Mouse (Mus musculus): ENCODE results near the gene Cd3d. TPM values are rescaled to one million over a fixed set of nuclear protein-coding genes. Genes with fewer than 3 reads are reported as not detected.

Cd3d gene
- total RNA-seq, 2 experiments from 2014 or later = 0.21 TPM; not detected in 1

DNA sequence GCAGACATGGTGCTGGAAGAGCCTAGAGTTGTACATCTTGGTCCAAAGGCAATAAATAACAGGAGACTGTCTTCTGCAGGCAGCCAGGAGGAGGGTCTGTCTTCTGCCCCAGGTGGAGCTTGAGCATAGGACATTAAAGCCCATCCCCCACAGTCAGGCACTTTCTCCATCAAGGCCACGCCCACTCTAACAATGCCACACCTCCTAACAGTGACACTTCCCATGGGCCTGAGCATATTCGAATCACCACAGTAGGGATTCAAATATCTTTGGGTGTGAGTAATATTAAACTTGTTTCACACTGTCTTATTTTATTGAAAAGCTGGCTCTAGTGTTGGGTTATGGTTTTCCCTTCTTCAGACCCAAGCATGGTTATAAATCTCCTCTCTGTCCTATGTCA is 10.2 kb downstream of the Cd3d start:
- no peak for ATAC-seq (replicated peaks; ENCODE audit: poor library complexity, severe bottlenecking)

DNA sequence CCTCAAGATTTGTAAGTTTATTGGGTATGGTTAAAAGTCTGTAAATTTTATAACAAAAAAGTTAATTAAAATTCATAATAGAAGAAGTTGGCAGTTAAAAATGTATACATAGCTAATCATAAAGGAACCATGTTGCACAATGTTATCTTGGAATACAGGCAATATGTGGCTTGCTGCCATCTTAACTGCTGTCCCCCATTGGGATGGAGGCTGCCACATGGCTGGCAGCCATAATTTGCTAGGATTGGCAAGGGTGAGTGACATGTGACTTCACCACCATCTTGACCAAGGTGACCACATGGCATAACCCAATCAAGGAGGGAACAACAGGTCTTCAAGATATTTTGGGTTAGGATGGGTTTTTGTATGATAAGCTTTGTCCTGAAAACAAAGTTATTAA is 10.7 kb downstream of the Cd3d start:
- ATAC-seq (replicated peaks; ENCODE audit: poor library complexity, severe bottlenecking) = no peak

DNA sequence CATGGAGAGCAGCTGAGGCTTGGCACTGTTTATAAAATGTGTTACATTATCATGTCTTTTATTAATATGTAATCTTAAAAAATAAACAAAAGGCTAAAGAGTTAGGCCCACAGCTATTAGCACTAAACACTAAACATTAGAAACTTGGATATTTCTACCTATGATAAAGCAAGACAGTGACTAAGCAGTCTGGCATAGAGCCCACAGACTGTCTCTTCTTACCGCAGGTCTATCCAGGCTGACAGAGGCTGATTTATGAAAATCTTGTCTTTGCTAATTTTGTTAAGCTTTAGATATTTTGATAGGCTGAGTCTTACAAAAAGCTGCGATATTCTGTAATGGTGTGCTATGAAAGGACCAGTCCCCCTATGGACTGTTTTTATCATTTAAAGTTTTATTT is 11.7 kb downstream of the Cd3d start:
- ATAC-seq (replicated peaks; ENCODE audit: poor library complexity, severe bottlenecking) = no peak

DNA sequence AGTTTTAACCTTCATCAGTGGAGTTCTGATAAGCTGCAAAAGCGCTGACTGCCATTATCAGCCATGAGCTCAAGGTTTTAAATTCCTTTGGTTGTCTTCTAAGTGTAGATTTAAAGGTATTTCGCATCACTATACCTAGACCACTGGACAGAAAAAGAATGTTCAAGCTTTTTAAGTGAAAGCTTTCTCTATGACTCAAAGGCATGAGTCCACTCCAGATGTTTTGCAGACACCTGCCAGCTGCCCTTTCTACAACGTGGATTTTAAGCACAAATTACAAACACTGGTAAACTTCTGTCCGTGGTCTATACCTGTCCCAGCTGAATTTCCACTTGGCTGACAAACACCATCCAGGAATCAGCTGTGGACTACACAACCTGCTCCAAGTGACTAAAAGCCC is 13.4 kb downstream of the Cd3d start:
- ATAC-seq (replicated peaks; ENCODE audit: poor library complexity, severe bottlenecking) = no peak

DNA sequence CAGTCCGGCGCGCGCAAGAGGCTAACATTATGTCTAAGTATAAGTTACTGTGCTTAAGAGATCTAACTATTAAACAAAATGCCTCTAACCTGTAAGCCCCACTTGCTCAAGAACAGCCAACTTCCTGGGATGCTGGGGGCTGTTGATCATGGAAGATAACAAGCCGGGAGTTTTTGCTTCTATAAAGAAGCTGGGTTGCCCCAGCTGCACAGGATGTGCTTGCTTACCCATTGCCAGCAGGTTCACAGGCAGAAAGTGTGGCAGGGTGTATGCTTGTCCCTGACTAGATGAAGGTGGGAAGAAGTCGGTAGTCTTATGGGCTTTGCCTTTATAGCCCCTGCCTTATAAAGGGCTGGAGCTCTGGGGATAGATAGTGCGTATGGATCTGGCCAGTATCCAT is 15.0 kb downstream of the Cd3d start:
- no peak for ATAC-seq (replicated peaks; ENCODE audit: poor library complexity, severe bottlenecking)

DNA sequence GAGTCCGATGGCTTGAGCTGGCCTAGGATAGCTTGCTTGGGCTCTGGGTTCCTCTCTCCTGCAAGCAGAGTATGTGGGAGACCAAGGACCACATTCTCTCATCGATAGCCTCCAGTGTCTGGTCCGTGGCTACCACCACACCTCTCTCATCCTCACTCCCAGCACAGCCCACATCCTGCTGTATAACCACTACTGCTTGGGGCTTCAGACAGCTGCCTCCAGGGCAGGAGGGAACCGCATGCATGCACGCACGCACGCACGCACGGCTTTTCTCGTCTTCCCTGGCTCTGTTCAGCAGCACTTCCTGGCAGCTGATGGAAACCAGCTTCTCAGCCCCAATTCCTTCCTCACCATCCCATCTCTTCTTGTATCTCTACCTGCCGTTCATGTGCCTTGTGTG is 16.6 kb downstream of the Cd3d start:
- ATAC-seq (replicated peaks; ENCODE audit: poor library complexity, severe bottlenecking) = peak; percentile 17; the same call in 1 of the 2 replicates

DNA sequence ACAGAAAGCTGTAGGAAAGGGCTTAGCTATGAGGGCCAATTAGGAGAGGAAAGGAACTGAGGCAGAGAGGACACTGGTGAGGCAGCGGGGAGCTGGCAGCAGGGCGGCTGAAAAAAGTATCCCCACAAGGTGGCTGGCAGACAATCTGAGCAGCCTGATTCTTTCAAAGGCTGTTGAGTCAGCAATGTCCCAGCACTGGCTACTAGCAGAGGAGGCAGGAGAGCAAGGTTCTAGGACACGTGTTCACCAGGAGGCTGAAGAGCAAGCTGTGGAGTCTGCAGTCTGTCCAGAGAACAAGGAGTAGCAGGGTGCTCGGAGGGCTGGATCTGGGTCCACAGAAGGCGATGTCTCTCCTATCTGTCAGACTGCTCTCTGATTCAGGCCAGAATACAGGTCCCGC is 17.6 kb downstream of the Cd3d start:
- ATAC-seq (replicated peaks; ENCODE audit: poor library complexity, severe bottlenecking) = no peak

DNA sequence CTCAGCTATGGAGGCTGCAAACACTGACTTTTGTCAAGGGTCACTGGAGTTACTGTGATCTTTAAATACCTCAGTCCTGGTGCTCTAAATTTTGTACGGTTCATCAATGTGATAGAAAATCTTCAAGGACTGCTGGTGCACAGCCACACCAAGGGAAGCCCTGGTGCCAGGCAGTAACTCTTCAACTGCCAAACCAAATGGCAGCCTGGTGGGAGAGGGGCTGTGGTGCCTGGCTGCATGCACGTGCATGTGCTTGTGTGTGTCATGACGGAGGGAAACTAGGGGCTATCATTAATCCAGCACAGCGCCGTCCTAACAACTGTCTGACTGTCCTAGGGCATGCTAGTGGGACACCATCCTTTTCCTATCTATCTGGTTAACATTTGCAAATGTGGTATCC is 18.2 kb downstream of the Cd3d start:
- ATAC-seq (replicated peaks; ENCODE audit: poor library complexity, severe bottlenecking) = no peak

DNA sequence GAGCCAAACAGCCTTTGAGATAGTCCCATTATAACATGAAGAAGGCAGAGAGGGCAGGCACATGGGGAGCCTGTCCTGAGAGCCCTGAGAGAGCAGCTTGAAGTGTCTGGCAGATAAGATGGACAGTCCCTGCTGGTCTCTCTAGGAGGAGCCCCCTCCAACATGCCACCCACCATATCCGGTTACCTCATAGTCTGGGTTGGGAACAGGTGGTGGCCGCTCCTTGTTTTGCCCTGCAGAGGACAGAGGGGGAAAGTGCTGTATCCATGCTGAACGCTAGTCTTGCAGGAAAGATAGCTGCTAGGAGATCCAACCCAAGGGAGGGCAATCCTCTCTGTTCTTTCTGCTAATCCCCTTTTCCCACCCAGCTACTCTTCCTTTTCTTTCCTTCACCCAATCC is 18.7 kb downstream of the Cd3d start:
- no peak for ATAC-seq (replicated peaks; ENCODE audit: poor library complexity, severe bottlenecking)

DNA sequence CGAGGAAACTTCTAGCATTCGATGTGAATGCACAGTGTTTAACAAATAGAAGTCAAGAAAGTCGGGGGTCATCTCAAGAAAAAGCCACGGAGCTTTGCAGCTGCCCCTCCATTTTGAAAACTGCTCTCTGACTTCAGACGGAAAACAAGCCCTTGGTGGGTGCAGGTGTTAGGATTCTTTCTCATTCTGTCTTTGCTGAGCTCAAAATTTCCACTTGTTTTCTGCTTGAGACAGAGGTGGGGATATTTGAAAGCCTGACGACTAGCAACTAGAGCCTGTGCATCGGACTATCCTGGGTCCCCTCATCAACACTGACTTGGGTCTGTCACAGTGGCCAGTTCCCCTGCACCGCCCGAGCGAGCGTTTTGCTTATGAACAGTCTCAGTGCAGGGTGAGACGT is 25.8 kb downstream of the Cd3d start:
- no peak for ATAC-seq (replicated peaks; ENCODE audit: poor library complexity, severe bottlenecking)

DNA sequence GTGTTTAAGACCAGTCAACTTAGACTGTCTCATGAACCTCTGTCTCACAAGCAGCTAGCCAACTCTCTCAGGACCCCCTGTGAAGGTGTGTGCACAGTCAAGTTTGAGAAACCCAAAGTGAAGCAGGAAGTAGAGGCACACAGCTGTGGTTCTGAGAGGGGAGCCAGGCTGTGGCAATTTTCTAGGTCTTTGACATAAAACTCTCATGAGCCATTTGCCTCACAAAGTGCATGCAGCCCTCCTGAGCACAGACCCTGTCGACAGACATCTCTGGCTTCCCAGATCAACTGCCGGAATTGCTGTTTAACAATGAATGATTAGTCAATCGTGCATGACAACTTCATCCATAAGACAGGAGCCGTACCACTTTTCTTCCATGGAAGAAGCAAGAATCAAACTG is 26.8 kb downstream of the Cd3d start:
- no peak for ATAC-seq (replicated peaks; ENCODE audit: poor library complexity, severe bottlenecking)

DNA sequence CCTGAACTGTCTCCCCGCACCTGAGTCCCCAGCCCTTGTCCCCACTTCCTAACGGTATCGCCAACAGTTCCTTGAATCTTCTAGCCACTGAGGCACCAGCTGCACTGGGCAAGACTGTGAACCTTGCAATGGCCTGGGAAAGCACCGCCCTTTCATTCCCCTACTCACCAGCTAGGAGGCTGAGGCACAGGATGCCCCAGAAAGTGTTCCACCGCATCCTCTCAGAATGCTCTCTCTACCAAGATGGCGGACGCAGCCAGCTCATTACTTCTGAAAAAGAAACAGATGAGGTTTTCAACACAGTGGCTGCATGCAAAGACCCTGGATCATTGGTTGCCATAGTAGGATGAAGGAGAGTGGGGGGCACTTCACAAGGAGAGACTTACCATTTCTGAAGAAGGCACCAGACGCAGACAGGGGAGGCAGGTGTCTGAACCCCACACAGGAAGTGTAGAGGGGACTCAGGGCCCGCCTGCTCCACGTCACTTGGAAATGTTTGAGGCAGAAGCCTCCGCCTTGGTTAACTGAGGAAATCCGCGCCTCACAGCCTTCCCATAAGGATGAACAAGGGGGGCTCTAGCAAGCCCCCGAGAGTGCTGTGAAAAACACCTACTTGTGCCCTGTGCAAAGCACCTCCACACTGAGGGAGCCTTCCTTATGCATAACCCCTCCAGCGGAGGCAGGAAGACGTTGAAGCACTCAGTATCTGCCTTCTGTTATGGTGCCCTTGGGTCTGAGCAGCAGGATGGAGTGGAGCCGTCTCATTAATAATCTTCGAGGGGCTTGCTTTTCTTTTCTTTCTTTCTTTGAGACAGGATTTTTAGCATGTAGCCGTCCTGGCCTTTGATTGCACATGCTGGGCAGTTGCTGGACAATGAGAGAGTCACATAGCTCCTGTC is 27.8 kb downstream of the Cd3d start, which contains the start of gene Cd3e:
TSS of gene Cd3e (minus strand) at position 448 of the 899 bp plus-strand sequence.
- no peak for ATAC-seq (replicated peaks; ENCODE audit: poor library complexity, severe bottlenecking)

DNA sequence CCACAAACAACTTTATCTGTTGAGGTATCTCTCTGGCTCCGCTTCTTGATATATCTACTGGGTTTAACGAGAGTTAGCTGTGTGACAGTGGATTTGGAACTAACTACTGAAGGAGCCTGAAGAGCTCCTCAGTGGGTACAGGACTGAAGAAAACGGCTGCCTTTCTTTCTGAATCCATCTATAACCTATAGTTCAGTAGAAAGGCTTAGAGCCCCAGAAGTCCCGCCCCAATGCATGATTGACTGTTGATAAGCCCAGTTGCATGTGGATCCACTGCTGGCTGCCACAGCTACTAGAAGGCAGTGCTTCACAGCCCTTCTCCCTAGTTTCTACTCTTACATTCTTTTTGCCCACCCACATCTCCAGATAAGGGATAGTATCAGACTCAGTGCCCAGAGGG is 28.9 kb downstream of the Cd3d start:
- no peak for ATAC-seq (replicated peaks; ENCODE audit: poor library complexity, severe bottlenecking)

DNA sequence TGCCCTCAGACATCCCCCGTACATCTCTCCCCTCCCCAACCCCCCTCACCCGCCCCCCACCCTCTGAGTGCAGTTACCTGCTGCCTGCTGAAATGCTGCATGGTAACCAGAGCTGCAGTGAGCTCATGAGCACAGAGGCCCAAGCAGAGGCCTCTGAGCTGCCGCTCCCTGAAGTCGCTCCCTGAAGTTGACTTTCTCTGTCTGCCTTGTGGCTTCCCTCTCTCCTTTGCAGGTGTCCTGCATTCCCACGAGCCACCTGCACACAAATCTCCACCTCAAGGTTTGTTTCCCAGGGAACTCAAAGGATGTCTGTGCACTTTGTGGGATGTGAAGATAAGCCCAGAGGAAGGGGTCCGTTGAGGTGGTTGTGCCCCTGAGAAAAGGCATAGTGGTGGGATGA is 29.7 kb downstream of the Cd3d start:
- ATAC-seq (replicated peaks; ENCODE audit: poor library complexity, severe bottlenecking) = no peak

DNA sequence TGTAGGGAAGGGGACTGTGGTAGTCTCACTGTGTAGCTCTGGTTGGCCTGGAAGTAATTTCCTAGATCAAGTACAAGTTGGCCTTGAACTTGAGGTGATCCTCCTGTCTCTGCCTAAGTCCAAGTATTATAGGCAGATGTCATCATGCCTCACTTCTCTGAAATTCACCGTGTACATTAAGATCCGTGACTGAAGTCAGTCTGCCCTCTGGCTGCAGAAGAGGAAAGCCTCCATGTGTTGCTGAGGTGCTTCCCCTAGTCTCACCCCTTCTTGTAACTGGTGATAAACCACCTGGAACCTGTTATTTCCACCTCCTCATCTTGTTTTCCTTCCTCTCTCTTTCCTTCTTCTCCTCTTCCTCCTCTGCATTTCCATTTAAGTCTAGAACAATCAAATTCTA is 33.3 kb downstream of the Cd3d start:
- no peak for ATAC-seq (replicated peaks; ENCODE audit: poor library complexity, severe bottlenecking)

DNA sequence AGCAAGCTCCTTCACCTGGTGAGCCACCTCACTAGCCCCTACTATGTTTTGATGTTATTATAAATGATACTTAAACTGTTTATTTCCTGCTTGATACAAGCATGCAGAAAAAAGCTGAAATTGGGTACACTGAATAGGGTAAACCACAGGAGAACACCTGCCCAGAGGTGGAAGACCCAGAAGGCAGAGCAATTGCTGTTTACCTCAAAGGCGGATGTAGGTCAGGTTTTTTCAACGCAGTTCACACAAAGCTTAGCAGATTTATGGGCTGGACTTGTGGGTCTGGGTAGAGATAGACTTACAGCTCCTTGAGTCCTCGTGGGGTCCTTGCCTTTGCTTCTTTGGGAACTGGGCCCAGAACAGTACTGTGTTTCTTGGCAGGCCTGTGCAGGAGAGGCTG is 34.3 kb downstream of the Cd3d start:
- no peak for ATAC-seq (replicated peaks; ENCODE audit: poor library complexity, severe bottlenecking)

DNA sequence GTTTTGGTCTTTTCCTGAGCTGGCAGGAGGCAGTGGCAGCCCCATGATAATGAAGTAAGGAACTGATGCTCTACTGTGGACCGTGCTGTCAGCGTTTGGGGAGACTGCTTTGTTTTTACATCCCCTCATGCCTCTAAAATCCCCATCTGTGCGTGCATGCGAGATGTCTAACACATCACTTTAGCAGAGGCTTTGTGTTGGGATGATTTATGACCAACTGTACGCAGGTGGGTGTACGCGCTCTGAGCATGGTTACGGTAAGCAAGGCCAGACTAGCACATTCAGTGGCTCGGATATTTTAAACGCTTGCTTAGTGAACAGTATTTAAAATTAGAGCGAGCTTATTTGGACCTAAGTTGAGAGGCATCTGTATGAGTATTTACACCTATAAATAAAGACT is 36.4 kb downstream of the Cd3d start:
- no peak for ATAC-seq (replicated peaks; ENCODE audit: poor library complexity, severe bottlenecking)

DNA sequence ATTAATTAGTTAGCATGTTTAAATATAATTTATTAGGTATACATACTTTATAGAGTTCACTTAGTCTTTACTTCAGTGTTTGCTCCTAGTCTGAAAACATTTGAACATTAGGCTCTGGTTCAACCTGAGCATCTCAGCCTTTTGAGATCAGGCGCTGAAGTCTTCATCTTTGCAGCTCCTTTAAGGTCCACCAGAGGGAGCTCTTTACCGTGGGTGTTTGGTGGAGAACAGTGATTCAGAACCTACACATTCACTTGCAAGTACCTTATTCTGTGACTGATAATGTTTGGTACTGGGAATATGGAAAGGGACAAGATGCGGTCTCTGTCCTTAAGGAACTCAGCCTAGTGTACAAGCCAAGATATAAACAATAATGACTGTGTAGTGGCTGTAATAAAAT is 41.2 kb downstream of the Cd3d start:
- peak; percentile 59 for ATAC-seq (replicated peaks; ENCODE audit: poor library complexity, severe bottlenecking)

DNA sequence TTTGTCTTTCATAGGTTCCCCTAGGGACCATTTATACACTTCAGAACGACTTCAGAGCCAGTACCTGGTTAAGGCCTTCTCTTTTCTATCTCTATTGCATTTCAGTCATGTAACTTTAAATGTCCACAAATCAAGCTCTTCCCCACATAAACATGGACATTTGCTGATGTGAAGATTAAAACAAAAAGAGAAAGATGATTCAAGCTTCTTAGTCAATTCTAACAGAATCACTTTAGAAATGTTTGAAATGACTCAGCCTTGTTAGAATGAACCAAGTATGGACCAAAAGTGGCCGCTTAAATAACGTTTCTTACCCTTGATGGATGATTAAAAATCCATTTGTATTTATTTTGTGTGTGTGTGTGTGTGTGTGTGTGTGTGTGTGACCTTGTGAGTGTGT is 42.1 kb downstream of the Cd3d start:
- no peak for ATAC-seq (replicated peaks; ENCODE audit: poor library complexity, severe bottlenecking)

DNA sequence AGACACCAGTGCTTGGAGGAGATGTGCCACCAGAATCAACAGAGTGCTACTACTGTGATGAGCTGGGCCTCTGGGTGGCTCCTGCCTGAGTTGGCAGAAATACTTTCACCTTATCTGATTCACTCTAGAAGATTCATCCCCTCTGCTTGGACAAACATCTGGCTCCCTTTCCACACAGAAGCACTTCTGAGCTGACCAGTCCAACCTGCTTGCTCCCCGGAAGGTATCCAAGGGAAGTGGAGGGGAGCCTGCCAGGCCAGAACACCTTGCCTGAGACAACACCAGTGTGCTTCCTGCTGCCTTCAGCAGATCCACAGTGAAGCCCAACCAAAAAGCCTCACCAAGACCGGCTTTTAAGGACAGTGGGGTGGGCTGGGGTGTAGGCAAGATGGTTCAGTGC is 42.6 kb downstream of the Cd3d start:
- ATAC-seq (replicated peaks; ENCODE audit: poor library complexity, severe bottlenecking) = no peak

DNA sequence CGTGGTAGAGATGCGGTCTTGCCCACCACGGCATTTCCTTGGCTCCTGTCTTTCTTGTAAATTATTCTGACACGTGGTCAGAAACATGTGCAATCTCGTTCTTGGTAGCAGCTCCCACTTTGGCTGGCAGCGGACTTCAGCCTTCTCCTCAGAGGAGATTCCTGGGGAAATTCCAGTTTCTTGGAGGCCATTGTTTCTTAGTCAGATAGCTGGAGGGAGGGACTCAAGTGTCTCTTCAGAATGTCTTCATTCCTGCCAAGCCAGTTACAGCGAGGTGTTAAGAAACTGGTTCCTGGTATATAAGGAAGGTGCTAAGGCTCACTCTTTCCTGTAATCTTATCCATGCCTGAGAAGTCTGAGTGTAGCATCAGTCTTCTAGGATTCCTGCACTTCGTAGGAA is 45.8 kb downstream of the Cd3d start:
- ATAC-seq (replicated peaks; ENCODE audit: poor library complexity, severe bottlenecking) = no peak

DNA sequence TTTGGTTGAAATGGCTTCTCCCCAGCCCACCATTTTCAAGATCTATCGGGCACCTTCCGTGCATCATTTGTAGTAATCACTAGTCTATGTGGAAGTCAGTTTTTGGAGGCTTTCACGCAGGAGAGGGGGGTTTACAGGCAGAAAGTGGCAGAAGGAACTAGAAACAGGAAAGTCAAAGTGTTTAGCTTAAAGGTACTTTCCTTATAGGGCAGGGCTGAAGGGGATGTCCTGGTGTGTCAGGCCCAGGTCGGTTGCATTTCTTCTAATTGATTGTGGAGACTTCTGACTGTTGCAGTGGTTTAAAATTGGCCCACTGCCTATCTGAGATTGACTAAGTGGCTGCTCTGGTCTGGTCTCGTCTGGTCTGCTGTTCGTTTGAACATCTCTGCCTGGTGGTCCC is 48.8 kb downstream of the Cd3d start:
- no peak for ATAC-seq (replicated peaks; ENCODE audit: poor library complexity, severe bottlenecking)
